Mouse (Mus musculus) lung, adult 2 months (tissue): ENCODE results near the gene Lsm5.

Experiments
- CTCF ChIP-seq: fragments of 200-500 bp; IDR thresholded peaks from 2 replicates; pipeline ENCODE4 v1.5.1; 2011; ENCODE audit warnings: mild to moderate bottlenecking, low read length, control low read depth; ENCODE audit not compliant: insufficient read depth
- POLR2A ChIP-seq: fragments of 200-500 bp; IDR thresholded peaks from 2 replicates; pipeline ENCODE4 v1.6.1; 2011; ENCODE audit warnings: low read depth, mild to moderate bottlenecking, control low read depth, low read length, borderline replicate concordance; ENCODE audit errors: extremely low read depth

DNA sequence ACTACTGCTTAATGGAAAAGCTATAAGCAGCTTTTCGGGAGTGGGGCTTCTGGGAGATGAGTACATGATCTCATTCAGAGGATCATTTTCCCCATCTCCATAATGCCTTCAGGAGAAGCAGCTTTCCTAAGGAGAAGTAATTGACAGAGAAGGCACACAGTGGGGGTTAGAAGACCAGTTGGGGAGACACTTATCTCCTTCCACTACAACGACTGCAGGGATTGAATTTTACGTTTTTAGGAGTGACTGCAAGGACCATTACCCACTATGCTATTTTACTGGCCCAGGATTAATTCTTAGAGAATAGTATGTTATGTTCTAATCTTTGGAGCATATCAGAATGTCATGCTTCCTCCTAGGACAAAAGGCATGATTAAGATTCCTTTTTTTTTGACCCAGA lies 16.4 kb upstream of the Lsm5 start:
- TF ChIP-seq CTCF (no peak), POLR2A (no peak)
